ENCODE assay signal across 8 mouse cellular contexts in the genomic region with DNA sequence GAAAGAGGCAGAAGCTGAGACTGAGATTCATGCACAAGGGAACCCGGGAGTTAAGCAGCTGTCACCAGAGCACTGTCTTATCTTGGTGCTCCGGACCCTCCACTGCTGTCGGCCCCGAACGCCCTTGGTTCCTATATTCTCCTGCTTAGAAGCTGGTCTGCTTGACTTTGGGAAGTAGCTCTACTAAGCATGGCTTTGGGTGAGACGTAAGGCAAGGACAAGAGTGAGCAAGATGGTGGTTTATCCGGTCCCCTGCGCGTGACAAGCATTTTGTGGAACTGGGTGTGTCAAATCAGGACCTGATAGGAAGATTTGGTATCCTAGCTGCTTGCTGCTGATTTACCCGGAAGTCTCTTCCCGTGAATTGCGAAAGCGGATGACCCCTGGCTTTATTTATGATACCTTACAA. TPM values are rescaled to one million over a fixed set of nuclear protein-coding genes. Genes with fewer than 3 reads are reported as not detected.
A peak's percentile ranks its signal among the peaks of the same experiment; 100 is the strongest.
DNase-seq lines count a peak whose midpoint lies in the region; ATAC-seq and TF ChIP-seq lines count a peak whose summit lies in the region.

No protein-coding gene starts in this region.

- peaks cover 19% of the 10 kb centered on the region for H3K36me3 ChIP-seq in heart, postnatal 0 days (replicated peaks; ENCODE audit: control insufficient read depth, insufficient read depth, low read length)
- H3K36me3 ChIP-seq in macrophage (ENCODE audit: inconsistent target) = peaks cover 32% of the 10 kb centered on the region
- peaks cover 3% of the 10 kb centered on the region; the same call in 1 of the 2 replicates for H3K36me3 ChIP-seq in stomach, embryonic 14.5 days (ENCODE audit: control insufficient read depth, insufficient read depth, low read length)

- DNase-seq in layer of hippocampus, adult 2 months (ENCODE audit: low spot score in 2 of 2) = peak in 1 of 2 experiments; percentile 26
- no peak for DNase-seq in layer of hippocampus, postnatal 36 days
- DNase-seq in heart, postnatal 0 days (ENCODE audit: low spot score) = peak; percentile 43
- peak; percentile 27 to 59 for DNase-seq in left cerebral cortex, adult 9 months (ENCODE audit: low spot score in 2 of 2)
- no peak for DNase-seq in cerebellum, adult 11-12 months

- peaks cover 35% of the 10 kb centered on the region for H3K79me2 ChIP-seq in macrophage (ENCODE audit: inconsistent target)

- H3K27me3 ChIP-seq in heart, postnatal 0 days (ENCODE audit: control insufficient read depth, insufficient read depth, low read length) = no peaks in the 10 kb centered on the region
- H3K27me3 ChIP-seq in stomach, embryonic 14.5 days (ENCODE audit: control insufficient read depth, insufficient read depth, low read length) = no peaks in the 10 kb centered on the region

- peak overlapping the region; percentile 83 for H3K4me3 ChIP-seq in layer of hippocampus, adult 2 months
- H3K4me3 ChIP-seq in brown adipose tissue, adult 24 weeks (ENCODE audit: insufficient read depth, low read depth, low read length) = peak overlapping the region; percentile 82
- H3K4me3 ChIP-seq in heart, postnatal 0 days (ENCODE audit: low read depth, low read length) = peak overlapping the region; percentile 81
- peak overlapping the region; percentile 96 for H3K4me3 ChIP-seq in macrophage (ENCODE audit: inconsistent target)
- H3K4me3 ChIP-seq in stomach, embryonic 14.5 days (ENCODE audit: low read depth, low read length) = peak overlapping the region; percentile 77

- peak overlapping the region; percentile 91 for H3K27ac ChIP-seq in layer of hippocampus, adult 2 months
- peak overlapping the region; percentile 93 for H3K27ac ChIP-seq in brown adipose tissue, adult 24 weeks (replicated peaks; ENCODE audit: low read depth, low read length)
- peak overlapping the region; percentile 91 for H3K27ac ChIP-seq in heart, postnatal 0 days (ENCODE audit: low read depth)
- H3K27ac ChIP-seq in macrophage = peak overlapping the region; percentile 99
- H3K27ac ChIP-seq in stomach, embryonic 14.5 days (ENCODE audit: low read length) = peak overlapping the region; percentile 91

- peak; percentile 5; the same call in 1 of the 2 replicates for ATAC-seq in heart, postnatal 0 days (ENCODE audit: insufficient read depth, low read depth)
- no peak for ATAC-seq in stomach, embryonic 14.5 days (ENCODE audit: insufficient number of reproducible peaks, insufficient read depth, low FRiP score, low read depth)

- TF ChIP-seq CTCF in layer of hippocampus, adult 2 months (conservative IDR thresholded peaks at IDR 0.05) = no peak
- TF ChIP-seq CTCF in heart, postnatal 0 days (IDR thresholded peaks at IDR 0.05; ENCODE audit: low read depth) = no peak

- H3K4me2 ChIP-seq in heart, postnatal 0 days (ENCODE audit: low read depth, low read length) = peak overlapping the region; percentile 95
- peak overlapping the region; percentile 56 for H3K4me2 ChIP-seq in stomach, embryonic 14.5 days (replicated peaks; ENCODE audit: low read depth, low read length)

- WGBS in heart, postnatal 0 days = 2% methylated on average over 13 of the region's 13 CpGs
- WGBS in macrophage (ENCODE audit: missing documents) = 0% methylated on average over 13 of the region's 13 CpGs
- 3% methylated on average over 13 of the region's 13 CpGs for WGBS in stomach, embryonic 14.5 days

- no peaks in the 10 kb centered on the region for H3K9me3 ChIP-seq in heart, postnatal 0 days (replicated peaks; ENCODE audit: control insufficient read depth, low read length)
- no peaks in the 10 kb centered on the region for H3K9me3 ChIP-seq in stomach, embryonic 14.5 days (ENCODE audit: control insufficient read depth, low read depth, low read length)

- peak overlapping the region; percentile 76 for H3K9ac ChIP-seq in heart, postnatal 0 days (replicated peaks; ENCODE audit: low read depth, low read length)
- peak overlapping the region; percentile 66 for H3K9ac ChIP-seq in stomach, embryonic 14.5 days (replicated peaks; ENCODE audit: low read depth, low read length)

- no peak for TF ChIP-seq EP300 in heart, postnatal 0 days (IDR thresholded peaks at IDR 0.05; ENCODE audit: low read depth)

- no peaks in the 10 kb centered on the region; the same call in 1 of the 2 replicates for H3K4me1 ChIP-seq in brown adipose tissue, adult 24 weeks (ENCODE audit: control insufficient read depth, insufficient read depth, insufficient read length, low read length)
- H3K4me1 ChIP-seq in heart, postnatal 0 days (ENCODE audit: control insufficient read depth, insufficient read depth) = peaks cover 14% of the 10 kb centered on the region
- H3K4me1 ChIP-seq in stomach, embryonic 14.5 days (ENCODE audit: control insufficient read depth, insufficient read depth, low read length) = no peaks in the 10 kb centered on the region

RNA-seq across cellular contexts. Expression of a gene that starts 0.7 kb away (rescaled TPM):
- total RNA-seq in layer of hippocampus, adult 2 months (2021) = 10 to 100 TPM; 47.6 to 51.0 TPM
- 10 to 100 TPM; 40.7 to 42.2 TPM for total RNA-seq in layer of hippocampus, postnatal 36 days (2021)
- 15.3 and 26.6 TPM in 2 replicates for polyA plus RNA-seq in brown adipose tissue, adult 24 weeks (2012; ENCODE audit: insufficient read depth, insufficient read length, missing spikeins)
- total RNA-seq in heart, postnatal 0 days (2014; rRNA removed; ENCODE audit: low replicate concordance) = 44.3 and 50.9 TPM in 2 replicates
- 65.3 and 70.9 TPM in 2 replicates for polyA plus RNA-seq in heart, postnatal 0 days (2015; fragmentation: Nextera tagmentation; extraction: Ambion mirVana)
- total RNA-seq in macrophage (2018; cell fraction: chromatin; rRNA removed) = 100 to 1,000 TPM; 116 to 452 (median 221) TPM
- 100 to 1,000 TPM in 10 of 26 experiments, 10 to 100 TPM in 16; 68.0 to 155 (median 95.8) TPM for total RNA-seq in macrophage (2018; cell fraction: cytosol; rRNA removed)
- total RNA-seq in macrophage (2018; cell fraction: nucleus; rRNA removed) = 100 to 1,000 TPM in 24 of 26 experiments, 10 to 100 TPM in 2; 82.5 to 316 (median 140) TPM
- polyA plus RNA-seq in macrophage (2018) = 112 to 148 TPM (median 138 TPM) in 3 replicates
- 61.5 and 63.1 TPM in 2 replicates for polyA plus RNA-seq in stomach, embryonic 14.5 days (2014; fragmentation: Nextera tagmentation; extraction: Ambion mirVana)

RNA-seq across cellular contexts. Expression of a gene that starts 19.9 kb away (rescaled TPM):
- total RNA-seq in layer of hippocampus, adult 2 months (2021) = 10 to 100 TPM; 51.8 to 55.3 TPM
- total RNA-seq in layer of hippocampus, postnatal 36 days (2021) = 10 to 100 TPM; 46.4 to 54.8 TPM
- polyA plus RNA-seq in brown adipose tissue, adult 24 weeks (2012; ENCODE audit: insufficient read depth, insufficient read length, missing spikeins) = 41.1 and 53.2 TPM in 2 replicates
- 78.9 and 85.9 TPM in 2 replicates for total RNA-seq in heart, postnatal 0 days (2014; rRNA removed; ENCODE audit: low replicate concordance)
- polyA plus RNA-seq in heart, postnatal 0 days (2015; fragmentation: Nextera tagmentation; extraction: Ambion mirVana) = 102 and 109 TPM in 2 replicates
- 10 to 100 TPM in 18 of 26 experiments, 1 to 10 TPM in 8; 2.1 to 56.1 (median 17.3) TPM for total RNA-seq in macrophage (2018; cell fraction: chromatin; rRNA removed)
- 10 to 100 TPM; 40.2 to 81.6 (median 56.3) TPM for total RNA-seq in macrophage (2018; cell fraction: cytosol; rRNA removed)
- 10 to 100 TPM; 23.6 to 80.5 (median 45.1) TPM for total RNA-seq in macrophage (2018; cell fraction: nucleus; rRNA removed)
- polyA plus RNA-seq in macrophage (2018) = 35.3 to 72.5 TPM (median 65.9 TPM) in 3 replicates
- polyA plus RNA-seq in stomach, embryonic 14.5 days (2014; fragmentation: Nextera tagmentation; extraction: Ambion mirVana) = 68.1 and 75.4 TPM in 2 replicates

RNA-seq across cellular contexts. Expression of a gene that starts 33.1 kb away (rescaled TPM):
- not detected for total RNA-seq in layer of hippocampus, adult 2 months (2021)
- not detected for total RNA-seq in layer of hippocampus, postnatal 36 days (2021)
- not detected in 2 replicates for polyA plus RNA-seq in brown adipose tissue, adult 24 weeks (2012; ENCODE audit: insufficient read depth, insufficient read length, missing spikeins)
- total RNA-seq in heart, postnatal 0 days (2014; rRNA removed; ENCODE audit: low replicate concordance) = not detected in 2 replicates
- polyA plus RNA-seq in heart, postnatal 0 days (2015; fragmentation: Nextera tagmentation; extraction: Ambion mirVana) = 0.16 TPM in 2 replicates
- total RNA-seq in macrophage (2018; cell fraction: chromatin; rRNA removed) = not detected
- total RNA-seq in macrophage (2018; cell fraction: cytosol; rRNA removed) = not detected
- total RNA-seq in macrophage (2018; cell fraction: nucleus; rRNA removed) = not detected
- polyA plus RNA-seq in macrophage (2018) = not detected in 3 replicates
- polyA plus RNA-seq in stomach, embryonic 14.5 days (2014; fragmentation: Nextera tagmentation; extraction: Ambion mirVana) = 0.20 TPM in 1 of 2 replicates, not detected in the other

RNA-seq across cellular contexts. Expression of a gene that starts 36.0 kb away (rescaled TPM):
- total RNA-seq in layer of hippocampus, adult 2 months (2021) = 10 to 100 TPM; 48.6 to 48.9 TPM
- total RNA-seq in layer of hippocampus, postnatal 36 days (2021) = 10 to 100 TPM; 44.7 to 56.6 TPM
- 15.6 and 17.2 TPM in 2 replicates for polyA plus RNA-seq in brown adipose tissue, adult 24 weeks (2012; ENCODE audit: insufficient read depth, insufficient read length, missing spikeins)
- 26.8 and 40.2 TPM in 2 replicates for total RNA-seq in heart, postnatal 0 days (2014; rRNA removed; ENCODE audit: low replicate concordance)
- 11.6 and 13.0 TPM in 2 replicates for polyA plus RNA-seq in heart, postnatal 0 days (2015; fragmentation: Nextera tagmentation; extraction: Ambion mirVana)
- total RNA-seq in macrophage (2018; cell fraction: chromatin; rRNA removed) = 1 to 10 TPM in 25 of 26 experiments, under 1 TPM in 1; 0.92 to 9.6 (median 4.0) TPM
- total RNA-seq in macrophage (2018; cell fraction: cytosol; rRNA removed) = 1 to 10 TPM; 4.5 to 8.9 (median 6.7) TPM
- 1 to 10 TPM; 1.9 to 8.9 (median 3.8) TPM for total RNA-seq in macrophage (2018; cell fraction: nucleus; rRNA removed)
- 5.8 to 9.0 TPM (median 6.1 TPM) in 3 replicates for polyA plus RNA-seq in macrophage (2018)
- 20.7 and 22.0 TPM in 2 replicates for polyA plus RNA-seq in stomach, embryonic 14.5 days (2014; fragmentation: Nextera tagmentation; extraction: Ambion mirVana)

RNA-seq across cellular contexts. Expression of a gene that starts 52.7 kb away (rescaled TPM):
- total RNA-seq in layer of hippocampus, adult 2 months (2021) = under 1 TPM; 0.31 to 0.42 TPM
- under 1 TPM in 1 of 2 experiments, not detected in 1; 0.35 TPM for total RNA-seq in layer of hippocampus, postnatal 36 days (2021)
- polyA plus RNA-seq in brown adipose tissue, adult 24 weeks (2012; ENCODE audit: insufficient read depth, insufficient read length, missing spikeins) = not detected in 2 replicates
- 0.15 and 4.1 TPM in 2 replicates for total RNA-seq in heart, postnatal 0 days (2014; rRNA removed; ENCODE audit: low replicate concordance)
- polyA plus RNA-seq in heart, postnatal 0 days (2015; fragmentation: Nextera tagmentation; extraction: Ambion mirVana) = 0.10 TPM in 1 of 2 replicates, not detected in the other
- total RNA-seq in macrophage (2018; cell fraction: chromatin; rRNA removed) = not detected
- not detected for total RNA-seq in macrophage (2018; cell fraction: cytosol; rRNA removed)
- not detected for total RNA-seq in macrophage (2018; cell fraction: nucleus; rRNA removed)
- not detected in 3 replicates for polyA plus RNA-seq in macrophage (2018)
- 0.42 and 0.45 TPM in 2 replicates for polyA plus RNA-seq in stomach, embryonic 14.5 days (2014; fragmentation: Nextera tagmentation; extraction: Ambion mirVana)

Comparison
In these comparisons a context has a peak if more than half of its experiments do, and no peak if none do; other contexts are left out.
1. DNase-seq: peak in heart, postnatal 0 days (single experiment) and left cerebral cortex, adult 9 months (2 of 2); none in layer of hippocampus, postnatal 36 days (0 of 2) and cerebellum, adult 11-12 months (single experiment).
2. Peak in every context shown above with its lines, with median percentiles within 50 percentile points of each other: H3K27ac ChIP-seq and H3K4me3 ChIP-seq.